ENCODE assay signal across 8 mouse cellular contexts in genomic region chr9:83805977-83806815, GRCm38 (mm10). TPM values are rescaled to one million over a fixed set of nuclear protein-coding genes. Genes with fewer than 3 reads are reported as not detected.
DNase-seq lines count a peak whose midpoint lies in the region; ATAC-seq and TF ChIP-seq lines count a peak whose summit lies in the region.

Gene Elovl4, minus strand, starts transcription at chr9:83806277.

- H3K4me3 ChIP-seq in hindbrain, embryonic 12.5 days: peak within 1 kb of the TSS; percentile 73
- peak within 1 kb of the TSS; percentile 55 for H3K4me3 ChIP-seq in lung, embryonic 16.5 days (ENCODE audit: low read length)

- peak; percentile 84 for ATAC-seq in Patski
- ATAC-seq in hindbrain, embryonic 12.5 days (ENCODE audit: low FRiP score): peak; percentile 92
- ATAC-seq in lung, embryonic 16.5 days (ENCODE audit: low read depth): peak; percentile 92

- no peaks in the 10 kb centered on the region for H3K9me3 ChIP-seq in hindbrain, embryonic 12.5 days (replicated peaks)
- H3K9me3 ChIP-seq in lung, embryonic 16.5 days (ENCODE audit: control insufficient read depth, low read length): no peaks in the 10 kb centered on the region

- no peak for DNase-seq in Patski (ENCODE audit: low read depth, low spot score)
- DNase-seq in cerebellum, postnatal 14 days: peak; percentile 90 to 94
- peak; percentile 89 to 91 for DNase-seq in frontal cortex, postnatal 36 days (ENCODE audit: low spot score in 2 of 2)
- DNase-seq in layer of hippocampus, postnatal 14 days (ENCODE audit: low spot score in 2 of 2): peak; percentile 81 to 85
- peak; percentile 33 for DNase-seq in ovary, adult 18-20 months (ENCODE audit: low spot score)
- peak; percentile 45 for DNase-seq in thymus, postnatal 25 days

- peak within 1 kb of the TSS; percentile 79 for H3K4me2 ChIP-seq in hindbrain, embryonic 12.5 days (replicated peaks)
- H3K4me2 ChIP-seq in lung, embryonic 16.5 days (ENCODE audit: low read depth, low read length): peak within 1 kb of the TSS; percentile 82

- 3% methylated on average over 65 of the region's 71 CpGs for WGBS in hindbrain, embryonic 12.5 days
- WGBS in lung, embryonic 16.5 days: 2% methylated on average over 40 of the region's 71 CpGs

- TF ChIP-seq CTCF in Patski (IDR thresholded peaks at IDR 0.05): no peak

- peak within 1 kb of the TSS; percentile 78 for H3K9ac ChIP-seq in hindbrain, embryonic 12.5 days
- H3K9ac ChIP-seq in lung, embryonic 16.5 days (ENCODE audit: low read length): peak within 1 kb of the TSS; percentile 45

- in situ Hi-C loops in Patski (cut with MboI; ENCODE audit: low pct_unique_long_range_greater_than_20kb): no loop called here

- CTCF ChIA-PET in Patski (lab: Charles Lee): no interaction called here

- peak within 1 kb of the TSS; percentile 93 for H3K27ac ChIP-seq in hindbrain, embryonic 12.5 days
- no peak within 1 kb of the TSS for H3K27ac ChIP-seq in lung, embryonic 16.5 days (ENCODE audit: low read length)

- peaks cover 55% of the 10 kb centered on the region for H3K27me3 ChIP-seq in Patski
- H3K27me3 ChIP-seq in hindbrain, embryonic 12.5 days: peaks cover 3% of the 10 kb centered on the region; the same call in 1 of the 2 replicates
- peaks cover 24% of the 10 kb centered on the region for H3K27me3 ChIP-seq in lung, embryonic 16.5 days (ENCODE audit: control insufficient read depth, insufficient read depth, low read depth, low read length)

- H3K4me1 ChIP-seq in hindbrain, embryonic 12.5 days: peaks cover 19% of the 10 kb centered on the region
- peaks cover 8% of the 10 kb centered on the region; the same call in 1 of the 2 replicates for H3K4me1 ChIP-seq in lung, embryonic 16.5 days (replicated peaks; ENCODE audit: control insufficient read depth, insufficient read depth, low read length)

- POLR2A ChIA-PET in Patski (lab: Charles Lee): interaction anchor here (0.8 kb wide), 1 partner anchor 28 kb away, joined by 3 read pairs; no protein-coding TSS in a partner anchor

- H3K36me3 ChIP-seq in hindbrain, embryonic 12.5 days: no peaks in the 10 kb centered on the region
- H3K36me3 ChIP-seq in lung, embryonic 16.5 days (ENCODE audit: control insufficient read depth, insufficient read depth, low read length): no peaks in the 10 kb centered on the region

RNA-seq across cellular contexts. Expression of gene Elovl4, which starts in this region (rescaled TPM):
- 3.2 TPM for polyA plus RNA-seq in Patski (2021)
- polyA plus RNA-seq in hindbrain, embryonic 12.5 days (2016; fragmentation: Nextera tagmentation; extraction: Ambion mirVana): 48.2 and 53.2 TPM in 2 replicates
- total RNA-seq in layer of hippocampus, postnatal 14 days (2021): 10 to 100 TPM; 88.9 to 90.0 TPM
- polyA plus RNA-seq in lung, embryonic 16.5 days (2015; fragmentation: Nextera tagmentation; extraction: Ambion mirVana): 2.6 and 2.9 TPM in 2 replicates

Comparison
In these comparisons a context has a peak if more than half of its experiments do, and no peak if none do; other contexts are left out.
1. RNA of gene Elovl4 (polyA plus RNA-seq): 48.2 to 53.2 TPM in hindbrain, embryonic 12.5 days; 3.2 TPM in Patski (single experiment) and 2.6 to 2.9 TPM in lung, embryonic 16.5 days; every median in the first group is over 10 times any median in the second.
2. Peak in every context shown above with its lines, with median percentiles within 50 percentile points of each other: ATAC-seq.